Mouse (Mus musculus) CH12.LX (cell line): ENCODE measurements around the gene Kremen2. TPM values are rescaled to one million over a fixed set of nuclear protein-coding genes. Genes with fewer than 3 reads are reported as not detected.

ENCODE experiments used
- DNase-seq: peaks from one replicate; pipeline ENCODE4 v3.0.0-alpha.2; 2013; ENCODE audit errors: extremely low read depth
- H3K27ac ChIP-seq: 2 replicates; pipeline ENCODE4 v1.5.1; 2012; ENCODE audit warnings: low read depth, mild to moderate bottlenecking, control low read depth, moderate library complexity; ENCODE audit not compliant: insufficient read depth
- H3K27me3 ChIP-seq: replicated peaks from 2 replicates; pipeline ENCODE3; 2012; ENCODE audit warnings: inconsistent platforms
- H3K36me3 ChIP-seq, 2 experiments: replicated peaks in 1 of 2; 2 replicates each; pipeline versions ENCODE3 to v1.6.1; 2012; ENCODE audit warnings: inconsistent platforms in 1 of 2, low read length in 1 of 2, mild to moderate bottlenecking in 1 of 2, mixed read lengths in 1 of 2, moderate library complexity in 1 of 2; ENCODE audit not compliant: control insufficient read depth in 1 of 2, insufficient read depth in 1 of 2
- H3K4me1 ChIP-seq, 2 experiments: 2 replicates each; pipeline ENCODE4 v1.6.1; 2012; ENCODE audit warnings: inconsistent platforms in 1 of 2, moderate library complexity in 1 of 2; ENCODE audit not compliant: insufficient read depth in 2 of 2, control insufficient read depth in 1 of 2
- H3K4me2 ChIP-seq: 2 replicates; pipeline ENCODE4 v1.6.1; 2012; ENCODE audit warnings: low read depth, mild to moderate bottlenecking, control low read depth; ENCODE audit not compliant: poor library complexity, insufficient read depth, severe bottlenecking
- H3K4me3 ChIP-seq, 3 experiments: fragments of 150-350 bp in 1 of 3; sonication (generic) in 1 of 3; replicated peaks in 1 of 3; 2 replicates each; pipeline versions ENCODE3 to v1.5.1; 2011 to 2012; ENCODE audit warnings: low read depth in 2 of 3, low read length in 2 of 3, mild to moderate bottlenecking in 2 of 3, moderate library complexity in 2 of 3, control low read depth in 1 of 3, improper control_type of control experiment in 1 of 3, inconsistent platforms in 1 of 3, mixed read lengths in 1 of 3; ENCODE audit not compliant: poor library complexity in 1 of 3
- H3K79me2 ChIP-seq: replicated peaks from 2 replicates; pipeline ENCODE4 v1.6.1; 2012; ENCODE audit warnings: mild to moderate bottlenecking, moderate library complexity; ENCODE audit not compliant: control insufficient read depth, poor library complexity, insufficient read depth, severe bottlenecking; ENCODE audit errors: extremely low read depth
- H3K9ac ChIP-seq: 2 replicates; pipeline ENCODE4 v1.6.1; 2012; ENCODE audit warnings: low read depth, mild to moderate bottlenecking, control low read depth, moderate library complexity; ENCODE audit not compliant: insufficient read depth
- H3K9me3 ChIP-seq: replicated peaks from 2 replicates; pipeline ENCODE3; 2012; ENCODE audit warnings: low read length, inconsistent platforms, mixed read lengths
- E2F4 ChIP-seq: IDR thresholded peaks from 2 replicates; pipeline ENCODE4 v1.6.1; 2011; ENCODE audit warnings: low read depth, low read length, improper control_type of control experiment; ENCODE audit not compliant: insufficient replicate concordance
- ELF1 ChIP-seq: IDR thresholded peaks from 2 replicates; pipeline ENCODE4 v1.6.1; 2014; ENCODE audit warnings: low read depth, mild to moderate bottlenecking, inconsistent platforms, low read length, improper control_type of control experiment
- EP300 ChIP-seq: IDR thresholded peaks from 2 replicates; pipeline ENCODE4 v1.6.1; 2011; ENCODE audit warnings: low read length, improper control_type of control experiment
- GABPA ChIP-seq: IDR thresholded peaks from 2 replicates; pipeline ENCODE4 v1.6.1; 2012; ENCODE audit warnings: low read depth, low read length, improper control_type of control experiment, inconsistent platforms; ENCODE audit not compliant: insufficient replicate concordance
- HCFC1 ChIP-seq: IDR thresholded peaks from 2 replicates; pipeline ENCODE4 v1.6.1; 2012; ENCODE audit warnings: low read depth, mild to moderate bottlenecking, inconsistent platforms, low read length, improper control_type of control experiment
- JUN ChIP-seq: IDR thresholded peaks from 2 replicates; pipeline ENCODE4 v1.6.1; 2011; ENCODE audit warnings: low read depth, mild to moderate bottlenecking, low read length, improper control_type of control experiment, moderate library complexity; ENCODE audit not compliant: insufficient read depth
- MAFK ChIP-seq: IDR thresholded peaks from 2 replicates; pipeline ENCODE4 v1.6.1; 2011; ENCODE audit warnings: low read length, improper control_type of control experiment; ENCODE audit not compliant: insufficient replicate concordance
- MEF2A ChIP-seq: IDR thresholded peaks from 2 replicates; pipeline ENCODE4 v1.6.1; 2014; ENCODE audit warnings: low read depth, mild to moderate bottlenecking, inconsistent platforms, low read length, improper control_type of control experiment, borderline replicate concordance
- POLR2AphosphoS2 ChIP-seq: IDR thresholded peaks from 2 replicates; pipeline ENCODE4 v1.6.1; 2011; ENCODE audit warnings: low read depth, low read length, improper control_type of control experiment
- RCOR1 ChIP-seq: conservative IDR thresholded peaks from 2 replicates; pipeline ENCODE4 v1.6.1; 2012; ENCODE audit warnings: low read depth, mild to moderate bottlenecking, inconsistent platforms, low read length, improper control_type of control experiment
- TBP ChIP-seq: conservative IDR thresholded peaks from 2 replicates; pipeline ENCODE4 v1.6.1; 2011; ENCODE audit warnings: low read depth, low read length, improper control_type of control experiment
- ZKSCAN1 ChIP-seq: IDR thresholded peaks from 2 replicates; pipeline ENCODE4 v1.6.1; 2012; ENCODE audit warnings: low read depth, inconsistent platforms, low read length, improper control_type of control experiment, borderline replicate concordance
- dilution Hi-C: fragments of 300-500 bp; cut with MboI; formaldehyde crosslinking; loops from 2 replicates; pipeline ENCODE4 v1.14.3; 2020; ENCODE audit warnings: low sequenced_read_pairs; ENCODE audit not compliant: extremely low pct_unique_long_range_greater_than_20kb, extremely low pct_ligation_motif_present
- in situ Hi-C: fragments of 300-500 bp; cut with MboI; formaldehyde crosslinking; loops from 3 replicates; pipeline ENCODE4 v1.14.3; 2019; ENCODE audit warnings: low sequenced_read_pairs, low pct_ligation_motif_present, low pct_unique_long_range_greater_than_20kb, mixed read lengths
- polyA plus RNA-seq: library from polyadenylated mRNA; unstranded; fragments of >175 nt; gene quantifications from 2 replicates; pipeline ENCODE4 v1.2.1, GENCODE M21; 2012; ENCODE audit warnings: low read depth; ENCODE audit not compliant: insufficient read length
- total RNA-seq, 2 experiments: library from RNA; depleted of rRNA; stranded (reverse); fragments of 300-350 nt in 1 of 2; fragments of >200 nt in 1 of 2; gene quantifications; 2 replicates each; pipeline ENCODE4 v1.2.3; 2012 to 2014

Gene Kremen2
- total and polyA plus RNA-seq, 3 experiments: 0.21 to 0.55 (median 0.23) TPM

DNA sequence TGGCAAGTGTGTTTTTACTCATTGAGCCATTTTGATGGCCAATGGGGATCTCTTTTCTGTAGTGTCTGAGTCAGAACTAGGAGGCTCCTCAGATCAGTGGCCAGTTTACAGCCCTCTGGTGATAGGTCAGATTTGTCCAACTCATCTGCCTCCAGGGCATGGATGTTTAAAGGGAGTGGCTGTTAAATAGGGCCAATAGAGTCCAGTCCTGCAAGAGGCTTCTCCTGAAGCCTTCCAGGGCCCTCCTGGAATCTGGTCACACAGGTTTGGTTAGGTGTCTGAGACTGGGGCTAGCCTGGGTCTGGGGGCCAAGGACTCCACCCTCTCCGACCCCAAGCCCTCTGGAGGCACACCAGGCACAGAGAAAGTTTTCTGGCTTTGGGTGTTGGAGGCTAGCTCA, 51.1 kb downstream of the Kremen2 start:
- Histone ChIP-seq H3K27ac (no peak overlapping the region), H3K4me3 (no peak overlapping the region), H3K9ac (no peak overlapping the region), H3K79me2 (no peaks in the 10 kb centered on the region), H3K27me3 (peaks cover 65% of the 10 kb centered on the region), H3K9me3 (no peaks in the 10 kb centered on the region), H3K4me2 (no peak overlapping the region), H3K36me3 (no peaks in the 10 kb centered on the region), H3K4me1 (peaks cover 2 to 4% of the 10 kb centered on the region in 2 experiments; a peak in 3 of 4 replicates)
- no peak for TF ChIP-seq E2F4
- TF ChIP-seq MEF2A: no peak
- no peak for TF ChIP-seq GABPA
- TF ChIP-seq ELF1: no peak
- TF ChIP-seq RCOR1: no peak
- no peak for TF ChIP-seq MAFK
- TF ChIP-seq TBP: no peak
- TF ChIP-seq EP300: no peak
- TF ChIP-seq HCFC1: no peak
- TF ChIP-seq POLR2AphosphoS2: no peak
- no peak for TF ChIP-seq JUN
- no peak for TF ChIP-seq ZKSCAN1
- dilution Hi-C loops (no loop called here), in situ Hi-C loops (no loop called here)
- no peak for DNase-seq

Other genes starting within 250 kb of the Kremen2 start
Only the 20 nearest of the 27 such genes appear.
- gene Mmp25, start 100.6 kb downstream of the Kremen2 start, total RNA-seq (2012; rRNA removed): 0.04 TPM in 1 of 2 replicates, not detected in the other
- gene Mmp25, start 100.6 kb downstream of the Kremen2 start, total RNA-seq (2014; rRNA removed): 0.04 TPM in 1 of 2 replicates, not detected in the other
- not detected in 2 replicates for gene Mmp25, start 100.6 kb downstream of the Kremen2 start, polyA plus RNA-seq
- gene Bicdl2, start 85.3 kb downstream of the Kremen2 start, total RNA-seq (2012; rRNA removed): not detected in 2 replicates
- gene Bicdl2, start 85.3 kb downstream of the Kremen2 start, total RNA-seq (2014; rRNA removed): not detected in 2 replicates
- 0.25 TPM in 1 of 2 replicates, not detected in the other for gene Bicdl2, start 85.3 kb downstream of the Kremen2 start, polyA plus RNA-seq
- 7.3 and 8.9 TPM in 2 replicates for gene Hcfc1r1, start 72.2 kb downstream of the Kremen2 start, total RNA-seq (2012; rRNA removed)
- gene Hcfc1r1, start 72.2 kb downstream of the Kremen2 start, total RNA-seq (2014; rRNA removed): 3.9 and 6.0 TPM in 2 replicates
- gene Hcfc1r1, start 72.2 kb downstream of the Kremen2 start, polyA plus RNA-seq: 17.4 and 26.5 TPM in 2 replicates
- gene Thoc6, start 72.0 kb downstream of the Kremen2 start, total RNA-seq (2012; rRNA removed): 40.1 and 41.4 TPM in 2 replicates
- 31.5 and 37.9 TPM in 2 replicates for gene Thoc6, start 72.0 kb downstream of the Kremen2 start, total RNA-seq (2014; rRNA removed)
- gene Thoc6, start 72.0 kb downstream of the Kremen2 start, polyA plus RNA-seq: 34.8 and 37.4 TPM in 2 replicates
- 4.3 and 5.1 TPM in 2 replicates for gene Tnfrsf12a, start 68.4 kb downstream of the Kremen2 start, total RNA-seq (2012; rRNA removed)
- 1.5 and 2.3 TPM in 2 replicates for gene Tnfrsf12a, start 68.4 kb downstream of the Kremen2 start, total RNA-seq (2014; rRNA removed)
- 0.64 and 1.2 TPM in 2 replicates for gene Tnfrsf12a, start 68.4 kb downstream of the Kremen2 start, polyA plus RNA-seq
- gene Cldn6, start 66.6 kb downstream of the Kremen2 start, total RNA-seq (2012; rRNA removed): not detected in 2 replicates
- not detected in 2 replicates for gene Cldn6, start 66.6 kb downstream of the Kremen2 start, total RNA-seq (2014; rRNA removed)
- gene Cldn6, start 66.6 kb downstream of the Kremen2 start, polyA plus RNA-seq: not detected in 2 replicates
- 0.08 TPM in 1 of 2 replicates, not detected in the other for gene Cldn9, start 61.8 kb downstream of the Kremen2 start, total RNA-seq (2012; rRNA removed)
- gene Cldn9, start 61.8 kb downstream of the Kremen2 start, total RNA-seq (2014; rRNA removed): not detected in 2 replicates
- not detected in 2 replicates for gene Cldn9, start 61.8 kb downstream of the Kremen2 start, polyA plus RNA-seq
- 0.08 TPM in 1 of 2 replicates, not detected in the other for gene 1520401A03Rik, start 23.1 kb downstream of the Kremen2 start, total RNA-seq (2012; rRNA removed)
- gene 1520401A03Rik, start 23.1 kb downstream of the Kremen2 start, total RNA-seq (2014; rRNA removed): not detected in 2 replicates
- not detected in 2 replicates for gene 1520401A03Rik, start 23.1 kb downstream of the Kremen2 start, polyA plus RNA-seq
- 21.4 and 25.4 TPM in 2 replicates for gene Pkmyt1, start 19.5 kb downstream of the Kremen2 start, total RNA-seq (2012; rRNA removed)
- gene Pkmyt1, start 19.5 kb downstream of the Kremen2 start, total RNA-seq (2014; rRNA removed): 11.4 and 12.6 TPM in 2 replicates
- gene Pkmyt1, start 19.5 kb downstream of the Kremen2 start, polyA plus RNA-seq: 30.7 and 37.0 TPM in 2 replicates
- gene Paqr4, start 5.0 kb downstream of the Kremen2 start, total RNA-seq (2012; rRNA removed): 2.0 and 2.8 TPM in 2 replicates
- gene Paqr4, start 5.0 kb downstream of the Kremen2 start, total RNA-seq (2014; rRNA removed): 0.47 and 1.0 TPM in 2 replicates
- gene Paqr4, start 5.0 kb downstream of the Kremen2 start, polyA plus RNA-seq: 0.80 and 1.1 TPM in 2 replicates
- gene Flywch1, start 25.8 kb upstream of the Kremen2 start, total RNA-seq (2012; rRNA removed): 26.9 and 28.3 TPM in 2 replicates
- 18.8 and 22.2 TPM in 2 replicates for gene Flywch1, start 25.8 kb upstream of the Kremen2 start, total RNA-seq (2014; rRNA removed)
- gene Flywch1, start 25.8 kb upstream of the Kremen2 start, polyA plus RNA-seq: 22.0 and 23.4 TPM in 2 replicates
- gene Flywch2, start 40.2 kb upstream of the Kremen2 start, total RNA-seq (2012; rRNA removed): not detected in 2 replicates
- gene Flywch2, start 40.2 kb upstream of the Kremen2 start, total RNA-seq (2014; rRNA removed): not detected in 2 replicates
- gene Flywch2, start 40.2 kb upstream of the Kremen2 start, polyA plus RNA-seq: not detected in 2 replicates
- 83.6 and 90.4 TPM in 2 replicates for gene Srrm2, start 44.7 kb upstream of the Kremen2 start, total RNA-seq (2012; rRNA removed)
- 18.3 and 26.7 TPM in 2 replicates for gene Srrm2, start 44.7 kb upstream of the Kremen2 start, total RNA-seq (2014; rRNA removed)
- 339 and 383 TPM in 2 replicates for gene Srrm2, start 44.7 kb upstream of the Kremen2 start, polyA plus RNA-seq
- 381 and 386 TPM in 2 replicates for gene Elob, start 83.3 kb upstream of the Kremen2 start, total RNA-seq (2012; rRNA removed)
- gene Elob, start 83.3 kb upstream of the Kremen2 start, total RNA-seq (2014; rRNA removed): 371 and 534 TPM in 2 replicates
- gene Elob, start 83.3 kb upstream of the Kremen2 start, polyA plus RNA-seq: 250 and 306 TPM in 2 replicates
- not detected in 2 replicates for gene Prss33, start 90.2 kb upstream of the Kremen2 start, total RNA-seq (2012; rRNA removed)
- gene Prss33, start 90.2 kb upstream of the Kremen2 start, total RNA-seq (2014; rRNA removed): not detected in 2 replicates
- not detected in 2 replicates for gene Prss33, start 90.2 kb upstream of the Kremen2 start, polyA plus RNA-seq
- gene Prss32, start 98.0 kb upstream of the Kremen2 start, total RNA-seq (2012; rRNA removed): not detected in 2 replicates
- gene Prss32, start 98.0 kb upstream of the Kremen2 start, total RNA-seq (2014; rRNA removed): not detected in 2 replicates
- gene Prss32, start 98.0 kb upstream of the Kremen2 start, polyA plus RNA-seq: not detected in 2 replicates
- gene Prss41, start 98.3 kb upstream of the Kremen2 start, total RNA-seq (2012; rRNA removed): 0.46 and 1.0 TPM in 2 replicates
- gene Prss41, start 98.3 kb upstream of the Kremen2 start, total RNA-seq (2014; rRNA removed): 0.16 TPM in 2 replicates
- gene Prss41, start 98.3 kb upstream of the Kremen2 start, polyA plus RNA-seq: 0.22 and 0.24 TPM in 2 replicates
- gene Prss21, start 122.2 kb upstream of the Kremen2 start, total RNA-seq (2012; rRNA removed): not detected in 2 replicates
- gene Prss21, start 122.2 kb upstream of the Kremen2 start, total RNA-seq (2014; rRNA removed): not detected in 2 replicates
- not detected in 2 replicates for gene Prss21, start 122.2 kb upstream of the Kremen2 start, polyA plus RNA-seq
- gene Dcpp1, start 135.0 kb upstream of the Kremen2 start, total RNA-seq (2012; rRNA removed): not detected in 2 replicates
- gene Dcpp1, start 135.0 kb upstream of the Kremen2 start, total RNA-seq (2014; rRNA removed): not detected in 2 replicates
- gene Dcpp1, start 135.0 kb upstream of the Kremen2 start, polyA plus RNA-seq: not detected in 2 replicates
- gene Dcpp2, start 135.0 kb upstream of the Kremen2 start, total RNA-seq (2012; rRNA removed): not detected in 2 replicates
- not detected in 2 replicates for gene Dcpp2, start 135.0 kb upstream of the Kremen2 start, total RNA-seq (2014; rRNA removed)
- gene Dcpp2, start 135.0 kb upstream of the Kremen2 start, polyA plus RNA-seq: not detected in 2 replicates